Mouse (Mus musculus): ENCODE measurements at regions not wholly inside any gene's neighbourhood (a gene's known extent, or its start where the extent isn't known, plus 50 kb on each side); places are given as distances from the start of the nearest gene placed in this dataset.

GRCm38 (mm10) chr2:10965224-10965623 is 206.7 kb upstream of the Prkcq start:
- TF ChIP-seq POLR2AphosphoS2 (IDR thresholded peaks at IDR 0.05; ENCODE audit: insufficient read length, low read depth) (no peak), USF1 (IDR thresholded peaks at IDR 0.05; ENCODE audit: low read depth) (no peak)
